Mouse (Mus musculus) C2C12 (cell line): ENCODE results near the gene Sfxn4.

Experiments used
- CEBPB ChIP-seq: IDR thresholded peaks from one replicate; pipeline ENCODE4 v1.6.1; 2011; ENCODE audit warnings: low read depth, mild to moderate bottlenecking, control low read depth, moderate library complexity
- CTCF ChIP-seq: IDR thresholded peaks from one replicate; pipeline ENCODE4 v1.5.1; 2011; ENCODE audit not compliant: control insufficient read depth, insufficient read depth, insufficient read length
- FOSL1 ChIP-seq: IDR thresholded peaks from one replicate; pipeline ENCODE4 v1.8.0; 2011; ENCODE audit warnings: mild to moderate bottlenecking, low read length; ENCODE audit not compliant: poor library complexity, insufficient read depth, severe bottlenecking
- MAX ChIP-seq: IDR thresholded peaks from one replicate; pipeline ENCODE4 v1.6.1; 2011; ENCODE audit warnings: mild to moderate bottlenecking, control low read depth
- MYOD1 ChIP-seq: IDR thresholded peaks from one replicate; pipeline ENCODE4 v1.6.1; 2011; ENCODE audit warnings: low read depth; ENCODE audit not compliant: control insufficient read depth, insufficient read length
- MYOG ChIP-seq: IDR thresholded peaks from one replicate; pipeline ENCODE4 v1.6.1; 2011; ENCODE audit not compliant: control insufficient read depth, insufficient read length; ENCODE audit errors: extremely low read depth
- USF1 ChIP-seq: IDR thresholded peaks from one replicate; pipeline ENCODE4 v1.6.1; 2011; ENCODE audit warnings: low read depth, mild to moderate bottlenecking, control low read depth, moderate library complexity

DNA sequence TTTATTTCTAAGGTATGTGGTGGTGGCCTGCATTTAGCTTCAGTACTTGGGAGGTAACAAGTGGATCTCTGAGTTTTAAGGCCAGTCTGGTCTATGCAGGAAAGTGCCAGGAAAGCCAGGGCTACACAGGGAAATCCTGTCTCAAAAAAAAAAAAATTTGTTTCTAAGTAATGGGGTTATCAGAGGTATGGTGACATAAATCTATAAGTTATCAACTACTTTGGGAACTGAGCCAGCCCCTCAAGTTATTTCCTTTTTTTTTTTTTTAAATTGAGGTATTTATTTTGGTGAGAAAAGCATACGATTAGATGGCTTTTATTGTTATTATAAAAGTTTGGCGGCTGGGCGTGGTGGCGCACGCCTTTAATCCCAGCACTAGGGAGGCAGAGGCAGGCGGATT, 48.1 kb downstream of the Sfxn4 start:
- TF ChIP-seq CTCF: no peak
- no peak for TF ChIP-seq MAX
- no peak for TF ChIP-seq USF1
- TF ChIP-seq MYOG: no peak
- TF ChIP-seq CEBPB: no peak
- no peak for TF ChIP-seq MYOD1
- no peak for TF ChIP-seq FOSL1
